Comparison of ENCODE assay signal across 9 mouse cellular contexts in the genomic region with DNA sequence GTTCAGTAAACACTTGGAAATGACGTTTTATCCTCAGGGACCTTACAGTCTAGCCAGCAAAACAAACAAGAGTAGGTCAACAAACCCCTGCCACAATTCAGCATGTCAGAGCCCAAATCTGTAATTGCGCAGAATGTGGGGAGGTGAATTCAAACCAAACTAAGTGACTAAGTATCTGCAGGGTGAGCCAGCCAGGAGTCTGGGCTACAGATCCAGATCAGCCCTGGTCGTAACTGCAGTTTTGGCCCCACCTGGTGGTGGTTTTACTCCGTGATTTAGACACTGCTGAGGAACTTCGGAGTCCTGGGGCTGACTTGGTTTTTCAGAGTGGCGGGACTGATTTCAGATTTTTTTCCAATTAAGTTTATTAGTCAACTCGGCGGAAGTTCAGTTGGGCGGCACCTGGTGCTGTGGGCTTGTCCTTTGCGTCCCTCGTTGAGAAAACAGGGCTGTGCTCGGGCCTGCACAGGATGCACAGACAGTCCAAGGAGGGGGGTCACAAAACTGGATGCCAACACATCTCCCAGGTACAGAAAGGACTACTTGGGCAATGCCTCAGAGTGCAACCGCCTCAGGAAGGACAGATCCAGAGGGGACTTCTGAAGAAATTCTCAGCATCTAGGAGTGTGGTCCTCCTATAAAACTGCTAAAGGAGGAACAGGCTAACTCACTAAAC.
DNase-seq lines count a peak whose midpoint lies in the region; ATAC-seq and TF ChIP-seq lines count a peak whose summit lies in the region.
"Had no signal": no experiment of that assay in that cellular context is flagged by ENCODE, and none has a peak within 500 bp of the region (broad histone marks: within the 10 kb centered on the region; RNA-seq: fewer than 3 reads in every experiment).

No protein-coding gene starts in this region.

- no peak overlapping the region for H3K27ac ChIP-seq in kidney, postnatal 0 days
- no peak overlapping the region for H3K27ac ChIP-seq in limb, embryonic 13.5 days
- no peak overlapping the region for H3K27ac ChIP-seq in neural tube, embryonic 13.5 days (replicated peaks)

- no peak overlapping the region for H3K4me3 ChIP-seq in kidney, postnatal 0 days (replicated peaks; ENCODE audit: low read depth, low read length)
- no peak overlapping the region for H3K4me3 ChIP-seq in limb, embryonic 13.5 days
- H3K4me3 ChIP-seq in neural tube, embryonic 13.5 days: no peak overlapping the region
- H3K4me3 ChIP-seq: myocyte had no signal

- ATAC-seq in common myeloid progenitor, adult 5-6 weeks (replicated peaks; ENCODE audit: low read depth, poor library complexity, severe bottlenecking): peak; percentile 82
- ATAC-seq in kidney, postnatal 0 days (replicated peaks; ENCODE audit: low FRiP score, low read depth): peak; percentile 54; the same call in 1 of the 2 replicates
- peak; percentile 86 for ATAC-seq in limb, embryonic 13.5 days (ENCODE audit: low FRiP score, low read depth)
- ATAC-seq in neural tube, embryonic 13.5 days (ENCODE audit: low read depth): peak; percentile 86; the same call in 1 of the 2 replicates

- H3K4me1 ChIP-seq in kidney, postnatal 0 days (replicated peaks; ENCODE audit: insufficient read depth, low read length): no peaks in the 10 kb centered on the region
- peaks cover 30% of the 10 kb centered on the region for H3K4me1 ChIP-seq in limb, embryonic 13.5 days
- H3K4me1 ChIP-seq in neural tube, embryonic 13.5 days (replicated peaks): peaks cover 15% of the 10 kb centered on the region

- no peak overlapping the region for H3K4me2 ChIP-seq in kidney, postnatal 0 days (ENCODE audit: low read length)
- peak overlapping the region; percentile 39; the same call in 1 of the 2 replicates for H3K4me2 ChIP-seq in limb, embryonic 13.5 days (replicated peaks)
- no peak overlapping the region for H3K4me2 ChIP-seq in neural tube, embryonic 13.5 days

- DNase-seq in testis, postnatal 10 days (ENCODE audit: low spot score): peak; percentile 83
- no peak for DNase-seq in testis, postnatal 14 days (ENCODE audit: low spot score)
- DNase-seq in gastrocnemius, adult 18-20 months (ENCODE audit: low spot score): peak; percentile 5
- peak; percentile 80 for DNase-seq in kidney, postnatal 0 days (ENCODE audit: low spot score)
- no peak for DNase-seq in spleen, adult 12 weeks (ENCODE audit: low spot score)

- H3K36me3 ChIP-seq in kidney, postnatal 0 days (ENCODE audit: insufficient read depth, low read length): no peaks in the 10 kb centered on the region
- no peaks in the 10 kb centered on the region for H3K36me3 ChIP-seq in limb, embryonic 13.5 days
- no peaks in the 10 kb centered on the region for H3K36me3 ChIP-seq in neural tube, embryonic 13.5 days

- H3K9ac ChIP-seq in kidney, postnatal 0 days (ENCODE audit: low read depth, low read length): no peak overlapping the region
- H3K9ac ChIP-seq in limb, embryonic 13.5 days: no peak overlapping the region
- no peak overlapping the region for H3K9ac ChIP-seq in neural tube, embryonic 13.5 days

- peak; percentile 80 for TF ChIP-seq CTCF in kidney, postnatal 0 days (IDR thresholded peaks at IDR 0.05; ENCODE audit: low read depth)

- no peaks in the 10 kb centered on the region for H3K27me3 ChIP-seq in kidney, postnatal 0 days (ENCODE audit: insufficient read depth, low read length)
- H3K27me3 ChIP-seq in limb, embryonic 13.5 days: peaks cover 19% of the 10 kb centered on the region
- H3K27me3 ChIP-seq in neural tube, embryonic 13.5 days: peaks cover 3% of the 10 kb centered on the region; the same call in 1 of the 2 replicates

- 44% methylated on average over 13 of the region's 13 CpGs for WGBS in kidney, postnatal 0 days
- WGBS in limb, embryonic 13.5 days: 25% methylated on average over 13 of the region's 13 CpGs
- WGBS in neural tube, embryonic 13.5 days: 47% methylated on average over 13 of the region's 13 CpGs

- H3K9me3 ChIP-seq in kidney, postnatal 0 days (replicated peaks; ENCODE audit: low read length): no peaks in the 10 kb centered on the region
- no peaks in the 10 kb centered on the region for H3K9me3 ChIP-seq in limb, embryonic 13.5 days
- no peaks in the 10 kb centered on the region for H3K9me3 ChIP-seq in neural tube, embryonic 13.5 days

Comparison
In these comparisons a context has a peak if more than half of its experiments do, and no peak if none do; other contexts are left out.
1. DNase-seq: peak in testis, postnatal 10 days (single experiment), gastrocnemius, adult 18-20 months (single experiment) and kidney, postnatal 0 days (single experiment); none in testis, postnatal 14 days (single experiment) and spleen, adult 12 weeks (single experiment).
2. Peak in every context shown above with its lines, with median percentiles within 50 percentile points of each other: ATAC-seq.